Mouse (Mus musculus) C2C12 (cell line): ENCODE data around the gene Ppil4.

ENCODE experiments used
- CEBPB ChIP-seq: IDR thresholded peaks from one replicate; pipeline ENCODE4 v1.6.1; 2011; ENCODE audit warnings: low read depth, mild to moderate bottlenecking, control low read depth, moderate library complexity
- CTCF ChIP-seq: IDR thresholded peaks from one replicate; pipeline ENCODE4 v1.5.1; 2011; ENCODE audit not compliant: control insufficient read depth, insufficient read depth, insufficient read length
- FOSL1 ChIP-seq: IDR thresholded peaks from one replicate; pipeline ENCODE4 v1.8.0; 2011; ENCODE audit warnings: mild to moderate bottlenecking, low read length; ENCODE audit not compliant: poor library complexity, insufficient read depth, severe bottlenecking
- MAX ChIP-seq: IDR thresholded peaks from one replicate; pipeline ENCODE4 v1.6.1; 2011; ENCODE audit warnings: mild to moderate bottlenecking, control low read depth
- MYOD1 ChIP-seq: IDR thresholded peaks from one replicate; pipeline ENCODE4 v1.6.1; 2011; ENCODE audit warnings: low read depth; ENCODE audit not compliant: control insufficient read depth, insufficient read length
- USF1 ChIP-seq: IDR thresholded peaks from one replicate; pipeline ENCODE4 v1.6.1; 2011; ENCODE audit warnings: low read depth, mild to moderate bottlenecking, control low read depth, moderate library complexity

DNA sequence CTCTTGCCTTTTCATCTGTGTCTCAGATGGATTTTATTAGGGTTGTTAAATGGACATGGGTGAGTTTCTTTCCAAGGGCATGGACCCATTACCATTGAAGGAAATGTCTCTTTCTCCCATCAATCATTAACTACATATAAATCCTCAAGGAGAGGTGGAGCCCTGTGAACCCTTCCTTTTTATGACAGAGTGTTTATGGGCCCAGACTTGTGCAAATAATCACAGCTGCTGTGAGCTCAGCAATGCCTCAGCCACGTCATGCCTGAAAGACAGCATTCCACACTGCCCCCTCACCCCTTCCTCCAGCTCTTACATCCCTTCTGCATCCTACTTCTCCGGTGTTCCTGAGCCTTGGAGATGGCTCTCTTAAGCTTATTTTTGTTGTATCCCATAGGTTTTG is 5.4 kb upstream of the Ppil4 start:
- TF ChIP-seq MAX: no peak
- TF ChIP-seq CTCF: no peak
- no peak for TF ChIP-seq USF1
- TF ChIP-seq CEBPB: no peak
- TF ChIP-seq FOSL1: no peak
- TF ChIP-seq MYOD1: no peak
